Mouse (Mus musculus) liver, embryonic 12.5 days (tissue): Measurements from ENCODE around the gene Snx11. TPM values are rescaled to one million over a fixed set of nuclear protein-coding genes. Genes with fewer than 3 reads are reported as not detected.
"Not testable (repeated sequence)": the region's sequence is repeated elsewhere in the genome, so short reads cannot be mapped to it uniquely, and the experiment has no call there.

Source experiments
- ATAC-seq: fragments of 200-750 bp; cut with Nextera tagmentation; 2 replicates; pipeline ENCODE4 v1.8.0; 2017; ENCODE audit warnings: moderate number of reproducible peaks, mild to moderate bottlenecking, moderate library complexity
- H3K27ac ChIP-seq: fragments of 300-500 bp; sonication (generic); 2 replicates; pipeline ENCODE4 v1.5.1; 2016; ENCODE audit warnings: mild to moderate bottlenecking
- H3K27me3 ChIP-seq: fragments of 300-500 bp; sonication (generic); replicated peaks from 2 replicates; pipeline ENCODE4 v1.6.1; 2016; ENCODE audit warnings: mild to moderate bottlenecking, moderate library complexity
- H3K36me3 ChIP-seq: fragments of 300-500 bp; sonication (generic); 2 replicates; pipeline ENCODE4 v1.6.1; 2016; ENCODE audit warnings: mild to moderate bottlenecking, moderate library complexity
- H3K4me1 ChIP-seq: fragments of 300-500 bp; sonication (generic); 2 replicates; pipeline ENCODE4 v1.6.1; 2016
- H3K4me2 ChIP-seq: fragments of 300-500 bp; sonication (generic); 2 replicates; pipeline ENCODE4 v1.6.1; 2016; ENCODE audit warnings: mild to moderate bottlenecking, moderate library complexity
- H3K4me3 ChIP-seq: fragments of 300-500 bp; sonication (generic); 2 replicates; pipeline ENCODE4 v1.5.1; 2016; ENCODE audit warnings: mild to moderate bottlenecking, moderate library complexity
- H3K9ac ChIP-seq: fragments of 300-500 bp; sonication (generic); 2 replicates; pipeline ENCODE4 v1.6.1; 2016; ENCODE audit warnings: mild to moderate bottlenecking, moderate library complexity
- H3K9me3 ChIP-seq: fragments of 300-500 bp; sonication (generic); replicated peaks from 2 replicates; pipeline ENCODE4 v1.6.1; 2016; ENCODE audit warnings: mild to moderate bottlenecking, moderate library complexity
- WGBS: fragments of 180-500 bp; shearing (Covaris S2); methylation state at CpG from one replicate; pipeline ENCODE4 v1.1.7; 2016; ENCODE audit not compliant: insufficient replicate concordance; 5-methylcytosine and 5-hydroxymethylcytosine counted together
- polyA plus RNA-seq: library from polyadenylated mRNA; unstranded; fragments of >200 nt; fragmentation: Nextera tagmentation; extraction: Ambion mirVana; gene quantifications from 2 replicates; pipeline ENCODE4 v1.2.1, GENCODE M21; 2016

Snx11 gene
- polyA plus RNA-seq, 1 experiment from 2014 or later: 14.4 TPM

- Histone ChIP-seq H3K4me3 (no peak overlapping the region), H3K36me3 (peaks cover 98% of the 10 kb centered on the region), H3K27me3 (no peaks in the 10 kb centered on the region), H3K4me1 (no peaks in the 10 kb centered on the region), H3K27ac (no peak overlapping the region), H3K9me3 (no peaks in the 10 kb centered on the region), H3K9ac (no peak overlapping the region), H3K4me2 (no peak overlapping the region)
- WGBS: 83% methylated on average over 2 of the region's 2 CpGs
- ATAC-seq: no peak
Measured at GRCm38 (mm10) chr11:96815895-96816294, 38.5 kb upstream of the Snx11 start.

- H3K36me3 ChIP-seq: peaks cover 98% of the 10 kb centered on the region
- 76% methylated on average over 2 of the region's 2 CpGs for WGBS
Measured at GRCm38 (mm10) chr11:96814443-96814842, 37.1 kb upstream of the Snx11 start.

GRCm38 (mm10) chr11:96813920-96814319 is 36.6 kb upstream of the Snx11 start:
- Histone ChIP-seq H3K4me1 (no peaks in the 10 kb centered on the region), H3K27me3 (no peaks in the 10 kb centered on the region), H3K36me3 (peaks cover 98% of the 10 kb centered on the region), H3K9me3 (no peaks in the 10 kb centered on the region), H3K27ac (no peak overlapping the region), H3K4me3 (no peak overlapping the region), H3K4me2 (no peak overlapping the region), H3K9ac (no peak overlapping the region)
- WGBS: 84% methylated on average over 5 of the region's 5 CpGs
- ATAC-seq: no peak

More at GRCm38 (mm10) chr11:96814443-96814842, 37.1 kb upstream of the Snx11 start:
- H3K4me2 ChIP-seq: no peak overlapping the region
- H3K4me1 ChIP-seq: no peaks in the 10 kb centered on the region
- ATAC-seq: no peak
- no peak overlapping the region for H3K4me3 ChIP-seq
- no peak overlapping the region for H3K9ac ChIP-seq
- H3K27ac ChIP-seq: no peak overlapping the region
- H3K27me3 ChIP-seq: no peaks in the 10 kb centered on the region
- no peaks in the 10 kb centered on the region for H3K9me3 ChIP-seq

GRCm38 (mm10) chr11:96813455-96813854 is 36.1 kb upstream of the Snx11 start:
- WGBS: 83% methylated on average over 4 of the region's 4 CpGs
- Histone ChIP-seq H3K9me3 (no peaks in the 10 kb centered on the region), H3K27ac (no peak overlapping the region), H3K4me3 (no peak overlapping the region), H3K36me3 (peaks cover 98% of the 10 kb centered on the region), H3K27me3 (no peaks in the 10 kb centered on the region), H3K9ac (no peak overlapping the region), H3K4me1 (no peaks in the 10 kb centered on the region), H3K4me2 (no peak overlapping the region)
- ATAC-seq: no peak

GRCm38 (mm10) chr11:96811188-96811587 is 33.8 kb upstream of the Snx11 start:
- WGBS: 71% methylated on average over 1 of the region's 1 CpGs
- H3K9me3 ChIP-seq, ATAC-seq, H3K27ac ChIP-seq, H3K4me2 ChIP-seq, H3K4me3 ChIP-seq, H3K4me1 ChIP-seq, H3K27me3 ChIP-seq, H3K9ac ChIP-seq: not testable (repeated sequence)
- peaks cover 96% of the 10 kb centered on the region for H3K36me3 ChIP-seq

GRCm38 (mm10) chr11:96809562-96810235 is 32.3 kb upstream of the Snx11 start:
- H3K4me1 ChIP-seq: no peaks in the 10 kb centered on the region
- H3K4me3 ChIP-seq: no peak overlapping the region
- H3K27ac ChIP-seq: no peak overlapping the region
- no peak overlapping the region for H3K4me2 ChIP-seq
- H3K9ac ChIP-seq: no peak overlapping the region
- no peaks in the 10 kb centered on the region for H3K27me3 ChIP-seq
- 90% methylated on average over 6 of the region's 6 CpGs for WGBS
- peaks cover 96% of the 10 kb centered on the region for H3K36me3 ChIP-seq
- H3K9me3 ChIP-seq: no peaks in the 10 kb centered on the region
- ATAC-seq: no peak

GRCm38 (mm10) chr11:96808066-96808465 is 30.7 kb upstream of the Snx11 start:
- Histone ChIP-seq H3K4me1 (no peaks in the 10 kb centered on the region), H3K27me3 (no peaks in the 10 kb centered on the region), H3K36me3 (peaks cover 97% of the 10 kb centered on the region), H3K9ac (no peak overlapping the region), H3K9me3 (no peaks in the 10 kb centered on the region), H3K27ac (no peak overlapping the region), H3K4me3 (no peak overlapping the region), H3K4me2 (no peak overlapping the region)
- no peak for ATAC-seq
- WGBS: 41% methylated on average over 1 of the region's 1 CpGs

DNA sequence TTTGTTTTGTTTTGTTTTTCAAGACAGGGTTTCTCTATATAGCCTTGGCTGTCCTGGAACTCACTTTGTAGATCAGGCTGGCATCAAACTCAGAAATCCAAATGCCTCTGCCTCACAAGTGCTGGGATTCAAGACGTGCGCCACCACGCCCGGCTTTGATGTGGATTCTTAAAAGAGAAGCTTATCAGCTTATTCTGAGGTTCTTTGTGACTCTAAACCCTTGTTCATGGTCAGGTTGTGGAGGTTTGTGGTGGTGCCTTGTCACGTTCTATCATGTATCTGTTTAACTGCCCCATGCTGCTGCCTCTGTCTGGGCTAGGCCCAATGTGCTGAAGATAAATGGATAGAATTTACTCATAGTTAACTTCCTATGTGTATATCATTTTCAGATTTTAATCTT is 28.2 kb upstream of the Snx11 start:
- ATAC-seq: no peak
- Histone ChIP-seq H3K4me2 (no peak overlapping the region), H3K9ac (no peak overlapping the region), H3K27ac (no peak overlapping the region), H3K27me3 (no peaks in the 10 kb centered on the region), H3K9me3 (no peaks in the 10 kb centered on the region), H3K4me1 (no peaks in the 10 kb centered on the region), H3K4me3 (no peak overlapping the region), H3K36me3 (peaks cover 98% of the 10 kb centered on the region)
- WGBS: 83% methylated on average over 5 of the region's 5 CpGs

GRCm38 (mm10) chr11:96799511-96799910 is 22.2 kb upstream of the Snx11 start:
- 75% methylated on average over 2 of the region's 2 CpGs for WGBS
- peaks cover 10% of the 10 kb centered on the region for H3K4me1 ChIP-seq
- no peak overlapping the region for H3K9ac ChIP-seq
- H3K4me3 ChIP-seq: no peak overlapping the region
- peaks cover 89% of the 10 kb centered on the region for H3K36me3 ChIP-seq
- H3K4me2 ChIP-seq: no peak overlapping the region
- H3K27ac ChIP-seq: no peak overlapping the region
- H3K27me3 ChIP-seq: no peaks in the 10 kb centered on the region
- ATAC-seq: no peak
- H3K9me3 ChIP-seq: no peaks in the 10 kb centered on the region

GRCm38 (mm10) chr11:96796586-96796985 is 19.2 kb upstream of the Snx11 start:
- Histone ChIP-seq H3K4me1 (peaks cover 30% of the 10 kb centered on the region), H3K27ac (no peak overlapping the region), H3K36me3 (peaks cover 75% of the 10 kb centered on the region), H3K27me3 (no peaks in the 10 kb centered on the region), H3K4me3 (no peak overlapping the region), H3K4me2 (no peak overlapping the region), H3K9ac (no peak overlapping the region), H3K9me3 (no peaks in the 10 kb centered on the region)
- 71% methylated on average over 1 of the region's 1 CpGs for WGBS
- ATAC-seq: no peak

GRCm38 (mm10) chr11:96796081-96796480 is 18.7 kb upstream of the Snx11 start:
- no peak overlapping the region for H3K9ac ChIP-seq
- no peak for ATAC-seq
- no peak overlapping the region for H3K27ac ChIP-seq
- no peaks in the 10 kb centered on the region for H3K9me3 ChIP-seq
- no peak overlapping the region for H3K4me3 ChIP-seq
- H3K4me2 ChIP-seq: no peak overlapping the region
- WGBS: 89% methylated on average over 2 of the region's 2 CpGs
- H3K4me1 ChIP-seq: peaks cover 34% of the 10 kb centered on the region
- peaks cover 75% of the 10 kb centered on the region for H3K36me3 ChIP-seq
- H3K27me3 ChIP-seq: no peaks in the 10 kb centered on the region

DNA sequence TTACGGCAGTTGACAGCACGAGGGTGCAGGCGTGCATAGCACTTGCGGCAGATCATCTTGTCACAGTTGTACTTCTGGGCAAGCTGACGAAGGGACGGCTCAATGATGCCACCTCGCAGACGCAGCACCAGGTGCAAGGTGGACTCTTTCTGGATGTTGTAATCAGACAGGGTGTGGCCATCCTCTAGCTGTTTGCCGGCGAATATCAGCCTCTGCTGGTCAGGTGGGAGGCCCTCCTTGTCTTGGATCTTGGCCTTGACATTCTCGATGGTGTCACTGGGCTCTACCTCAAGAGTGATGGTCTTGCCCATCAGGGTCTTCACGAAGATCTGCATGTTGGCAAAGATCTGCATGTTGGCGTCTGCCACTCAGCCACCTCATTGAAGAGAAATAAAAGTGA is 18.1 kb upstream of the Snx11 start:
- no peak overlapping the region for H3K9ac ChIP-seq
- H3K36me3 ChIP-seq: peaks cover 73% of the 10 kb centered on the region
- no peak overlapping the region for H3K27ac ChIP-seq
- no peak overlapping the region for H3K4me3 ChIP-seq
- no peak for ATAC-seq
- H3K9me3 ChIP-seq: no peaks in the 10 kb centered on the region
- WGBS: 79% methylated on average over 13 of the region's 13 CpGs
- H3K4me2 ChIP-seq: no peak overlapping the region
- H3K27me3 ChIP-seq: no peaks in the 10 kb centered on the region
- peaks cover 40% of the 10 kb centered on the region for H3K4me1 ChIP-seq

DNA sequence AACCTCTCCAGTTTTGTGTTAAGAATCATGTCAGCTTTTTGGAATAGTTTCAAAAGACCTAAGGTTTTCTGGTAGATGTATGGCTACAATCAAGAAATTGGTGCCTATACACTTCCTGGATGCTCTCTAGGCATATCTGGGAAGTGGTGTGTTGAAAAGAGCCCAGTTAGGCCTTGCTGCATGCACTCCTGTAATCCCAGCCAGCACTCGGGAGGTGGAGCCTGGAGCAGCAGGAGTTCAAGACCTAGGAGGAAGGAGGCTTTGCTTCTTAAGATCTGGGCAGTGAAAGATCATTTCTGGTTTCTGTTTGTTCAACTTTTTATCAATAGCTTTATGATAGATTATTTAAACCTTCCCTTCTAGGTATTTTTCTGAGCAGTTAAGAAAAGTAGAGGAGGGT is 13.3 kb upstream of the Snx11 start:
- Histone ChIP-seq H3K36me3 (peaks cover 36% of the 10 kb centered on the region), H3K4me3 (peak overlapping the region; percentile 90), H3K4me2 (peak overlapping the region; percentile 91), H3K9ac (peak overlapping the region; percentile 91), H3K4me1 (peaks cover 53% of the 10 kb centered on the region), H3K27me3 (no peaks in the 10 kb centered on the region), H3K27ac (no peak overlapping the region; the same call in 1 of the 2 replicates), H3K9me3 (no peaks in the 10 kb centered on the region)
- 33% methylated on average over 1 of the region's 1 CpGs for WGBS
- no peak for ATAC-seq
